Mouse (Mus musculus) kidney, adult 8-10 months (tissue): Measurements from ENCODE around the gene Rgs3.

ENCODE experiments used
- DNase-seq, 2 experiments: peaks; one replicate each; pipeline ENCODE4 v3.0.0; 2022

Rgs3 gene

DNA sequence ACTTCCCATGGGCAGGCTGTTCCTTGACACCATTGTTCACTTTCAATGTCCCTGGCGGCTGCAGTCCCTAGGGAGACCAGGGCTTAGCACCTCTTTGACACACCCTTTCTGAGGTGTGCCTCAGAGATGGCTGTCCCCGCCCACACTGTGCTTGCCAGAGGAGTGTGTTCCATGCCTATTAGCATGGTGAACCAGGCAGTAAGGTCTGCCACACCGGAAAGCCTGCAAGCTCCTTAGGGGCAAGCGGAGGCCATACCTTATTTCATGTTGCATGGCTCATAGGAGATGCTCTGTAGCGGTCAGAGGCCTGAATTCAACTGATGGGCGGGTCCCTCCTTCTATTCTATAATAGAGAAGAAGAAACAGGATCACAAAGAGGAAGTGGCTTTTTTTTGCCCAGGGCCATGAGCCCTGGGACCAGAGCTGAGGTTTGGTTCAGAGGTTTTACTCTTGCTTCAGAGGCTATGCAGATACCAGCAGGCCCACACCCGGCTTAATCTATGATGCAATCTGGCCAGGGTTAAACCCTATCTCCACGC, 101.7 kb downstream of the Rgs3 start:
- peak; percentile 19 to 20 for DNase-seq

DNA sequence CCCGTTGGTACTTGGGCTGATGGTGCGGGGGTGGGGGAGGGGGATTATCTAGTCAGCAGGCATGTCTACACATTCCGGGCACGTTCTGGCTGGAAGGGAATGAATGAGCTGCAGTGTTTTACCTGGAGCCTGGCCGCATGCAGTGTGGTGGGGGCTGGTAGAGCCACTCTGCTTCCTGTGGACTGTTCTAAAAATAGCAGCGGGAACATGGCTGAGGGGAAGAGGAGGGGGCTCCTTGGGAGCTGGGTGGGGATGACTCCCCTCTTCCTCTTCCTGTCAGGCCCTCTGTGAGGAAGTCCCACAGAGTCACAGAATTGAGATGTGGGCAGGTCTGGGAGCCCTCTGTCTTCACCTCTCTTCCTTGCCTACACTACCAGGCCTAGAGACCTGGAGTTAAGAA, 103.7 kb downstream of the Rgs3 start:
- no peak for DNase-seq

DNA sequence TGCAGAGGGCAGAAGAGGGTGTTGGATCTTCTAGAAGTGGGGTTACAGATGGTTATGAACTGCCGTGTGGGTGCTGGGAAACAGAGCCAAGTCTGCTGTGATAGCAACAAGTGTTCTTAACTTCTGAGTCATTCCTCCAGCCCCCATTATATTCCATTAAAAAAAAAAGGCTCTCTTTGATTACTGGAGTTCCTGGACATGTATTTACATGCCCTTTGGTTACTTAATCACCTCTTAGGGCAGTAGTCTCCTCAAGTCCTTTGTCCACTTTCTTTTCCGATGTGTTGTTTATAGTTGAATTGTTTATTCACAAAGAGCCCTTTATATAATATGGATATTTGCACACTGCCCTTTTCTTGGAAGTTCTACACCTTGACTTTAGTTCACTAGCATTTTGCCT, 106.2 kb downstream of the Rgs3 start:
- no peak for DNase-seq

DNA sequence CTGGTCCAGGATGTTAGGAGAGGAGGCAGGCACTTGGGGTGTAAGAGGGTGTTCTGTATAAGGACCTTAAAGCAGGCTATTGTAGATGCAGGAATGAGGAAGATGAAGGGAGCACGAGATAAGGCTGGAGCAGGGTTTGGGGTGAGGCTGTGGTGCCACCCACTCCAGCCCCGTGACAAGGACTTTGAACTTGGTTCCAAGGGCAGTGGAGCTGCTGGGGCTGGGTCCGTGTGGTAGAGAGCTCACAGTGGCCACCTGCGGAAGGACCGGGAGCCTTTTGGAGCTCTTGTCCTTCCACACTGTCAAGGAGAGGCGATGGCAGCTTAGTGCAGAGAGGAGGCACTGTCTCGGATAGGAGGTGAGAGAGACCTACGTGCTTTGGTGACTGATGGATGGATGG, 109.0 kb downstream of the Rgs3 start:
- no peak for DNase-seq

DNA sequence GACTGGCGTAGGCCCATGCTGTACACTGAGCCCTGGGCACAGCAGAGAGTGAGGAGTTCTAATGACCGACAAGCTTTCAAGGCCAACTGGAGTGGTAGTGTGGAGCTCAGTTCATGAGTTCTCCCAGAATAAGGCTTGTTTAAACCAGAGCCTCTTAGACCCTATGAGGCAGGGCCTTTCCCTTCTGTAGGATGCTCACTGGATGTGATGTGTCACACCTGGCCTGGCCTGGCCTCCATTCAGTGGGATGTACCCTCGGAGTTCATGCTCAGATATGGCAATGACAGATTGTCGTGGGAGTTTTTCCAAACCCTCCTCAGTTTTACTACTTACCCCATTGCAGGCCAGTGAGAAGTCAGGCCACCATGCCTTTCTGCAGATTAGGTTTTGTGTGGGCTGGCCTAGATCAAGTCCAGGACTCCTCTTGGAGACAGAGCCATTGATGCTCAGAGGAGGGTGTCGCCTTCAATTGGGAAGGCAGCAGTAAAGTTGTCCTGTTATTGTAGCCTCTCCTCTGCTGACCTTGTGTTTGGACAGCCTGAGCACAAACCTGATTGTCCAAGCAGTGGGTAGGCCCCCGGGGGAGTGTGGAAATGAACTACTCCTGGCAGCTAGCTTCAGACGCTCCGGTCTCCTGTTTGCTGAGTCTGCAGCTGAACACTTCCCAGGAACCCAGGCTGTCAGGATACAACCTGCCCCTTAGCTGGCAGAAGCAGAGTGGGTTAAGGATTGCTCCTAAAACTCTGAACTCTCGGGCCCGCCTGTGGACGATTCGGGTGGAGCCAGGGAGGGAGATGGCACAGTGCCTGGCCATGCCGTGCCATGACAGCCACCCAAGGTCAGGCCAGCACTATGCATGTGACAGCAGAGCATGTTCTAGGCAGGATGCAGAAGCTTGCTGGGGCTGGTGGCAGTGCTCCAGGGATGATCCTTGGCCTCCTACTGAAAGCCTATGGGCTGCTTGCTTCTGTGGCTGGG, 109.7 kb downstream of the Rgs3 start:
- peak in 1 of 2 experiments; percentile 18 for DNase-seq

DNA sequence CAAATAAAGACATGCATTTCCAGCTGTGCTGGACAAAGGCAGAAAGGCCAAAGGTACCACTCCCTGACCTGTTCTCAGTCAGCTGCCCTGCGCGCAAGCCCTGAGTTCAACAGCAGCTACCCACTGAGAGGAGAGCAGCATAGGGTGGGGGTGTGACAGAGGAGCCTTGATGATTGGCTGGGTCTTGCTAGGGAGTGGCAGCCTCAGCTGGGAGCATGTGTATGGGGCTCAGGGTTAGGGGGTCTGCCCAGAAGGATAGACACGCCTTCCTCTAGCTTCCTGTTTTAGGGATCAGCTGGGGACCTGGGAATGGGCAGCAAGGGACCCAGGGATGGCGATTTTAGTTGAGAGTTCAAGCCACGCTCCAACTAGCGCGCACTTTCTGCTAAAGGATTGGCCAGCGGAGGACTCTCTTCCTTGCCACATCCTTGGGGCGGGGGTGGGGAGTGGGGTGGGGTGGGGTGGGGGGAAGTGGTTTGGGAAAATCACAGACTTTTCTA, 113.9 kb downstream of the Rgs3 start:
- DNase-seq = no peak

DNA sequence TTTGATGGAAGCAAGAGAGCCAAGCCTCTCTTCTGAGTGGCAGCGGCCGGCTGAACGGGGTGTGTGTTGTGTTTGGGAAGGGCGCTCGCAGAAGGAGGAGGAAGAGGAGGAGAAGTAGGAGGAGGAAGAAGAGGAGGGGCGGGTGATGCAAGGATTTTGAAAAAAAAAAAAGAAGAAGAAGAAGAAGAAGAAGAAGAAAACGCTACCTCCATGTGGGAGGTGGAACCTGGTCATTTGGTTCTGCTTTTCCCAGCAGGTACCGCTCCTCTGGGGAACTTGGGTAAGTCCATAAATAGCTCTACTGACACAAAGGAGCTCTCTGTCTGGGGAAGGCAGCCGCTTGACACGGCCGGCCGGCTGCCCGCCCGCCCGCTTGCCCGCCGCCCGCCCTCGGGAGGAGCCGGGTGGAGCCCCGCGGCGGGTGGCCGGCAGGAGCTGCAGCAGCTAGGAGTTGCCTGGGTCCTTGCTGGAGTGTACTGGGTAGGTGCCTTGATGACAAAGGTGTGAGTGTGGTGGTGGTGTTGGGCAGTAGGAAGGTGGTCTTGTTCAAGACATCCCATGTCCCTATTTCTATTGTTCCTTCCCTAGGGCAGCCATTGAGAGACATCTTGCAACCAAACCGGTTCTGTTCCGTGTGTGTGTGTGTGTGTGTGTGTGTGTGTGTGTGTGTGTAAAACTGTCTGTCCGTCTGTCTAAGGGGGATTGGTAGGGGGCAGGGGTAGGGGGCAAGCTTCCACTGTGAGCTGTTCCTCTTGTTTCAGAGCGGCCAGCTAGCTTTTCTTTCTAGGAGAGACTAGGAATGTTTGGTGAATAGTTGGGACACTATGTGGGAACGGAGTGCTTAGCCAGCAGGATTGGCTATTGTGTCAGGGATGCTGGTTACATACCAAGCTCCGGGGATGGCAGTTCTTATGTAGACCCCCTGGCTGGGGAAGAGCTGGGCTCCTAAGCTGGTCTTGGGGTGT, 114.7 kb downstream of the Rgs3 start:
- DNase-seq = no peak

DNA sequence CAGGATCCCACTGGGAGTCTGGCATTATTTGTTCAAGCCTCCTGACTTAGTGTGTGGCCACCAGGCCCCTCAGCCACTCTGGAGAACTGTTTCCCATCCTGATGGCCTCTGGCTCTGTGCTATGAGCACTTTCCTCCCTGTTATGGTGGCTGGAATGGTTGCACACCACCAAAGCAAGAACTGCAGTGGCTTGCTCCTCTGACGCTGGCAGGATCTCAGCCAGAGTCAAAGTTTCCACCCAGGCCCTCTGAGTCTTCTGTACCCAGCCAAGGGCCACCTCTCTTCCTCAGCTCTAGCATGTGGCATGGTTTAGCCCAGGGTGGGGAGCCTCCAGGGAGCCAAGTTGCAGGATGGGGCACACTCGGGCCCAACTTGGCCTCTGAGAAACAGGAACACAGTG, 115.7 kb downstream of the Rgs3 start:
- no peak for DNase-seq

DNA sequence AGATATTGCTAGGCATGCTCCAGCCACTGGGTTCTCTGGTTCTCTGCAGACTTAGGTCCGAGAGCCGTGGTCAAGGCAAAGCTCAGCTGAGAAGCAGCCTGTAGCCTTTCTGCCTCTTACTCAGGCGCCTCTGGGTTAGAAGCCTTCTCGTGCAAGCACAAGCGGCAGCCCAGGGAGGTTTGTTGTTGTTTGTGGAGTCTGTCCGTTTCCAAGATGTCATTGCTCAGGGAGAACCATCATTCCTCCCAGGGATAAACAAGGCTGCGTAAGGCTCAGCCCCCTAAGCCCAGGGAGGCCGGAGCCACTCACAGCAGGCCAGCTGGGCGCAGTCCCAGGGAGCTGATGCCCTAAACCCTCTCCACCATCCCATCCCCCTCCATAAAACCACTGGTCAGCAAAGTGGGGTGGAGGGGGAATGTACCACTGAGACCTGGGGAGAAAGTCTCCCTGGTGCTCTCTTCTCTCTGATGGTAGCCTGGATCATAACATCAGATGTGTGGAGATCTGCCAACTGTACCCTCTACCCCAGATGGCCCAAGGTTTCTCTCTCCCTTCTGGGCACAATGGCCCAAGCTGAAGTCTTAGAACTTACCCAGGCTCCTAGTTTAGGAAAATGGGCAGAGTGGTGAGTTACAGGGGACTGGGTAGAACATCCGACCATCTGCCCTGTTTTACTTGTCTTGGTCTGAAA, 117.5 kb downstream of the Rgs3 start:
- no peak for DNase-seq

DNA sequence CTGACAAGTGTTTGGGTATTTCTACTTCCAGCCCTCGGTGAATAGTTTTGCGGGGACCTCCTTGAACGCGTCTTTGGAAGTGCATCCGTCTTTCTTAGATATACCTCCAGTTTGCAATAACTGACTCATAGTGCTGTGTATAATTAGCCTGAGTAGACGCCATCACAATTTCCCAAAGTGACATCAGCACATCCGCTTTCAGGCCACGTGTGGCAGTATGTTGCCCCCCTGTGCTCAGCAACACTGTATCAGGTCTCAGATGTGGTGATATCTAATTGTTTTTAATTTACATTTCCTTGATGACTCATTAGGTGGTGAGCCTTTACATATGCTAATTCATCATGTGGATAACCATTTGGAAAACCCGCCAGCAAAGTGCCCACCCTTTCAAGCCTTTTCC, 119.5 kb downstream of the Rgs3 start:
- no peak for DNase-seq

DNA sequence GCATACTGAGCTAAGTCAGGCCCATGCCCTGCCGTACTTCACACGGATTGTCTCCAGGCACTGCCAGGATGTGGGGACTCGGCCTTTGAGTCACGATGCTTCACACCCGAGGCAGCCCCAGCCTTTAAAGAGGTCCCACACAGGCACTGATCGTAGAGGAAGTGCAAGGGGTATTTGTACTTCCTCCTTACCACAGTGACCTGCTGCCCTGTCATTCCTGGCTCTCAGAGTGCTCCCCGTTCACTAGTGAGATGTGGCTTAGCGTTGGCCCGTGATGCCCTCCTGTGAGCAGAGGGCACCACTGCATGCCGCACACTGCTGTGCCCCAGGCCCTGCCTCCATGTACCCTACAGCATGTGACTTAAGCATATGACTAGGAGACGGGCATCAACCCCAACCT, 121.8 kb downstream of the Rgs3 start:
- no peak for DNase-seq

DNA sequence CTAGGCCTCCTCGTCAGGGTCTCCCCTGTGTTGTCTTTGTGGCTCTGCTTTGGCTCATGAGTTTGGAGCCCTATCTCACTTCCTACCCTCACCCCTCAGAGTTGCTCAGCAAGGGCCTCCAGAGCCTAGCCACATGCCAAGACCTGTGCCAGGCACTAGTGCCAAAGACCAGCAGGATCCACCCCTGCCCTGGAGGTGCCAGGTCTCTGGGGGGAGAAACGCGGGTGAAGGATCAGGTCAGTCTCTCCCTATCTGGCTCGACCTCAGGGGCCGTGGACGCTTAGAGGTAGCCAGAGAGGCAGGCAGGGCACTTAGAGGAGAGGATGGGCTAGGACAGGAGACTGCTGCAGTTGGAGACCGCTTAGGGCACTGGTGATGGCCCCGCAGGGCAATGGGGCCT, 122.7 kb downstream of the Rgs3 start:
- DNase-seq = no peak

DNA sequence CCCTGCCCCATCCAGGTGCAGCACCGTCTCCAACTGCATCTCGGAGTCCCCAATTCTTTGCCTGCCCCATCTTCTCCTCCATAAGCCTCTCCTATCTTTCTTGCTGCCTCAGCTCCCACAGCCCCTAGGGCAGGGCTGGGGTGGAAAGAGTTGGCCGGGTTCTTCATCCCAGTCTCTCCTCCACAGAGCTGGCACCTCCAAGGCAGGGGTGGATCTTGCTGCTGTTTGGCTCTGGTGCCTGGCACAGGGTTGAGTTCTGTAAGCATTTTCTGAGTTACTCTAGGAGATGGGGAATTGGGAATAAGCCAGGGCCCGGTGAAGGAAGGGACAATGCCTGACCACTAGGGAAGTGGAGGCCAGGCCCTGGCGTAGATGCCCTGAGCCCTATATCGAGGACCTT, 123.5 kb downstream of the Rgs3 start:
- no peak for DNase-seq

DNA sequence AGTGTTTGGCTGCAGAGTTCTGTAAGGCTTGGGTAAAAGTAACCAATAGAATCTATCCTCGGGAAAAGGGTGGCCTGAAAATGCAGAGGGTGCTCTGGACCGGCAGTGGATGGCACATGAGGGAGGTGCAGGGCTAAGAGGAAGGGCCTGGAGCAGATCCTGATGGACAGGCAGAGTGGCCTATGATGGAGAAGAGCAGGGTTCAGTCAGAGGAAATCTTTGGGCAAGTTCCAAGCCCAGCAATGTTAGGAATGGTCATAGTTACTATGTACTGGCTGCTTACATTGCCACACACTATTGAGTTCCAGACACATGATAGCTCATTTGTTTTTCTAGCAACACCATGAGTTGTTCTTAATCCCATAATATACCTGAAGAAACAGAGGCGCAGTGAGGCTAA, 124.7 kb downstream of the Rgs3 start:
- peak in 1 of 2 experiments; percentile 70 for DNase-seq

DNA sequence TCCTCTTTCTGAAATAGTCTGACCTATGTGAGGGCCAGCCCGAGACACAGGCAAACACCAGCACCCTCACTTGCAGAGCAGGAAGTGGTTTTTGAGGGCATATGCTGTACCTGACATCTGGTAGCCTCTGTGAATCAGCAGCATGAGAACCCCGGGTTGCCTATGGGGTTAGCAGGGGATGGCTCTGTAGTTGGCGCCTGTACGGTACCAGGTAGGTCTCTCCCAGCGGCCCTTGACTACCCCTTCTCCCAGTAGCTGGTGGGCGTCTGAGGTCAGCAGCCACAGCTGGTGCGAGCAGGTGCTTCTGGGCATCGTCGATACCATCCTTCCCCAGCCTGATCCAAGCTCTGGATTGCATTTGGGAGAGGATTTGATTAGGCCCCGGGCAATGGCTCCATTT, 125.6 kb downstream of the Rgs3 start:
- DNase-seq = no peak

DNA sequence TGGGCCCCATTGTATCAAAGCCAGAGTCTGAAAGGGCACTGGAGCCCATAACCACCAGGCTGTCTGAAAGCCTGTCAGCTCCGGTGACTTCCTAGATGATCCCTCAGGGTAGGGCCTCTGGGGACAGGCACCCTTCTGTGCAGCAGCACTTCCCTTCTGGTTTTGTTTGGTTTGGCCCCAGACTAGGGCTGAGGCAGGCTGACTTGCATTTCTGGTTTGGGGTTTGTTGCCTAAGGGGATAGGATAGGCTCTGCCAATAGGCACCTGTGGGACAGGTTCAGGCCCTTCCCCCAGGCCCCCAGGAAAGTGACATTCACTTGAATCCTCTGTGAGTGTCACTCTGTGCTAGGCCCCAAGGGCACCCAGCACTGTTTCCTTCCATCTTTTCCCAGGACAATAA, 127.1 kb downstream of the Rgs3 start:
- DNase-seq = no peak

DNA sequence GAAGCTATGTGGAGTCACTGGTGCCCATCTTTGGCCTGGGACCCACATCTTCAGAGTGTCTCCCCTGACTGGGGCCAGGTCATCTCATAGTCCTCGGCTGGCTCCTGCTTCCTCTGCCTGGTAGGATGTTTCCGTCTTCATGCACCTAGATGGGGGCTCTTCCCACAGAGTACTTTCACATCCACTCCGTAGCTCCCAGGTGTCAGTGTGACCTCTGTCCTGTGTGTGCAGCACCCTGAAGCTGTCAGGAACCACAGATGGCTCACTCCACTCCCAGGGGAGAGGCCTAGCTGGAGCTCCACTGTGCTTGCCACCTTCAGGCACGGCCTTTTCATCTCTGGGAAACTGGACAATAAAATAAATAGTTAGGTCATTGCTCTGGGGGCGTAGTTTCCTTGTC, 128.5 kb downstream of the Rgs3 start:
- no peak for DNase-seq

DNA sequence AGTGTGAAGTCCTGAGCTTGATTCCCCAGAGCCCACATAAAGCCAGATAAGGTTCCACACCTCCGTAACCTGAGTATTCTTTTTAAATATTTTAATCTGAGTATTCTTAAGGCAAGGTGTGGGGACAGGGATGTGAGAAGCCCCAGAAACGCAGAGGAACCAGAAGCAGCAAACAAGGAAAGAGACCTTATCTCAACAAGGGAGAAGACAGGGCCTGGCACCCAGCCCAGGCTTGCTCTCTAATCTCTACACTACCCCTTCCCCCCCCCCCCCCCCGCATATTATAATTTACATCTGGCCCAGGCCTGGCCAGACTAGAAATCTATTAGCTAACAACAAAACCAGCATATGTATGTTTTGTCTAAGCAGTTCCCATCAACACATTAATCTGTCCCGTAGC, 131.3 kb downstream of the Rgs3 start:
- no peak for DNase-seq

DNA sequence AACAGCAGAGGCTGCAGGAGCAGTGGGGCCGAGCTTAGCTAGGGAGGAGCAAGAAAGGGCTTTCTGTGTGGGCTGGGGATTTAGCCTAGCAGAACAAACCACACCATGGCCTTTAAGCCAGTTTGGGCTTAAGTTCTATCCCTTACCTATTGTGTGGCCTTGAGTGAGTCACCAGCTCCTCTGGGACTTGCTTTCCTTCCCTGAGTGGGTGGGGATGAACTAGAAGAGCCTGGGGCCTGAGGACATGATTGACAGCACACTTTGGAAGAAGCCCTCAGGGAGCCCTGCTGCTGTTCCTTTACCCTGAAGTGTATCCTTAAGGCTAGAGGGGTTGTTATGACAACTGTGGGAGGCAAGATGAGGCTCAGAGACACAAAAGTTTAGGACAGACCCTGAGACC, 132.0 kb downstream of the Rgs3 start:
- no peak for DNase-seq

DNA sequence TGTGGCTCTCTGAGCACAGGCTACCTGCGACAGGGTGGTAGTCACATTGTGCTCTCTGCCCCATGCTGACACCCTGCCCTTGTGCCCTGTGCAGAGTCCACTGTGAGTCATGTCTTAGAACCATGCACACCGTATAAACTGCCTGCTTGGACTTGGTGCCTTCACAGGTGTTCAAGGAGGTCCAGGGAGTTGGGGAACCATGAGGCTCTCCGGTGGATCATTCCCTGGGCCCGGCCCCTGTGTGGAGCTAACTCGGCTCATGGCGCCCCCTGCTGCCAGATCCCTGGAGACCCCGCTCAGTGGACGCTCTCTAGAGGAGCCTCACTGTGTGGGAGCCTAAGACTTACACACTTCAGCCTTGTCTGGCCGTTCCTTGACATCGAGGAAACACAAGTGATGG, 134.2 kb downstream of the Rgs3 start:
- DNase-seq = peak in 1 of 2 experiments; percentile 29

DNA sequence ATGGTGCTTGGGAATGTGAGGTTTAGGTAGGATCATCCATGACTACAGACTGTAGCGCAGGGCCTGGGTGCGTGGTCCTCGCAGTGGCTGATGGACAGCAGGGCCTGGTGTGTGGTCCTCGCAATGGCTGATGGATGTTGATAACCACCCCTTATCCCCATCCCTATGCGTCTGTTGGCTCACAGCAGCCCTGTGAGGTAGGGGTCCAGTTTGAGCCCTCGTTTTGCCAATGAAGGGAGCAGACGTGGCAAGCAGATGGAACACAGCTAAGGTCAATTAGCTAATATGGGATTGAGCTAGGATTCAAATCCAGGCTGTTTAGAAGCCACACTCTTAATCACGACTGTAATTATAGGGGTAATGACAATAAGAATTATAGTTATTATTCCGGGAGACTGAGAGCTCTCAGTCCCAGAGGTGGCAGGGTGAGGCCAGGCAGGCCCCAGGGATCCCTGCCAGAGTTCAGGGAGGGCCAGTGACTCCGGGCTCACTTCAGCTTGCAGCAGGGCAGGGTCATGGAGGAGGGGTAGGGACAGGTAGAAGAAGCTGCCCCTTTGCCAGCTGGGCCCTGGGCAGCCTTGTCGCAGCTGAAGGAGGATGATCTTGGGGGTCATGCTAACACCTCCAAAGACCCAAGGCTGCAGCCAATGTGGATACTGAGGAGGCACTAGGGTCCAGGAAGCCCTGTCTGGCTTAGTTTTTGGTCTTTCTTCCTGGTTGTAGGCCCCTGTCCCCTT, 135.2 kb downstream of the Rgs3 start:
- no peak for DNase-seq

DNA sequence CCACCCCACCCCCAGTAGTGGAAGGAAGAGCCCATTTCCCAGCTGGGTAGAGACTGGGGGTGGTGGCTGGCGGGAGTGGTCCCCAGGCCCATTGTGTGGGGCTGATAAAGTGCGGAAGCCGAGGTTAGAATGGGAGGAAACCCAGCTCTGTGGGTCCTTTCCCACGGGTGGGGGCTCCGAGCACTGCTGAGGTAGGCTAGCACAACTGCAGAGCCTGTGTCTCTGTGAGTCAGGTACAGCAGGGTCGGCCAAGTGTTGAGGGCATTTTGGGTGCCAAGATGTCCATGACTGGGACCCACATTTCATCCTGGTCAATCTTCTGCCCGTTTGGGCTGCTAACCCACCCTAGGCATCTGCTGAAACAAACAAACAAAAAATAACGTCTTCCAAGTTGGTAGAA, 135.9 kb downstream of the Rgs3 start:
- DNase-seq = no peak
